ENCODE assay signal across 11 mouse cellular contexts in the genomic region with DNA sequence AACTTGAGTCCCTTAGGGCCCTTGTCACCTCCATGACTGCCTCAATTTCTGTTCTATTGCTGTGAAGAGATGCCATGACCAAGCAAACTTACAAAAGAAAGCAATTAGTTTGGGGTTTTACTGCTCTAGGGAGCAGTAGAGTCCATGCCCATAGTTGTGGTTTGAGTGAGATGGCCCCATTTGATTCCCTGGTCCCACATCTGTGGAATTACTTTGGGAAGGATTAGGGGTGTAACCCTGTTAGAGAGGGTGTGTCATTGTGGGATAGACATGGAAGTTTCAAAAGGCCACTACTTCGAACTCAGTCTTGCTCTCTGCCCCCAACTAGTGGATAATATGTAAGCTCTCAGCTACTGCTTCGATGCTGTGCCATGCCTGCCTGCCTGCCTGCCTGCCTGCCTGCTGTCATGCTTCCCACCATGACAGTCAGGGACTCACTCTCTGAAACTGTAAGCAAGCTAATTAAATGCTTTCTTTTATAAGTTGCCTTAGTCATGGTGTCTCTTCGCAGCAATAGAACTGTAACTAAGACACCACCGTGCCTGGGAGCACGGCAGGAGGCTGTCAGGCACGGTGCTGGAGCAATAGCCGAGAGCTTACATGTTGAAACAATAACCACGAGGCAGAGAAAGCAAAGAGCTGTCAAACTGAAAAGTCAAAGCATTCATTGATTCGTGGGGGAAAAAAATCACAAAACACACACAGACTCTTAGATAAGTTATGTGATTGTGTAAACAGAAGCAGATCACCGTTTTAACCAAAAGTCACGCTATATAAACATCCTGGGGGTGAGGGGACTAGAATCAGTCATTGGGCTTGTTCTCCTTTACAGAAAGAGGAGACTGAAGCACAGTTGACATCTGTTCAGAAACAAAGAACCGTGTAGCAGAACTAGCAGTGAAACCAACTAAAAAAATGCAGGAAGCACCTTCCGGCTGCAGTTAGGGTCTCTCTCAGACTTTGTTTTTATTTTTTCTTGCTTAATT. TPM values are rescaled to one million over a fixed set of nuclear protein-coding genes. Genes with fewer than 3 reads are reported as not detected.
DNase-seq lines count a peak whose midpoint lies in the region; ATAC-seq and TF ChIP-seq lines count a peak whose summit lies in the region.
"Had no signal": no experiment of that assay in that cellular context is flagged by ENCODE, and none has a peak within 500 bp of the region (broad histone marks: within the 10 kb centered on the region; RNA-seq: fewer than 3 reads in every experiment).

No protein-coding gene starts in this region.

- ATAC-seq in embryonic facial prominence, embryonic 12.5 days (ENCODE audit: insufficient number of reproducible peaks, insufficient read depth, low FRiP score, low TSS enrichment): no peak
- peak; percentile 54; the same call in 1 of the 2 replicates for ATAC-seq in liver, postnatal 0 days

- 0 out of 2 replicates have a peak, but pooled peaks cover 3% of the 10 kb centered on the region for H3K4me1 ChIP-seq in embryonic facial prominence, embryonic 12.5 days
- no peaks in the 10 kb centered on the region for H3K4me1 ChIP-seq in liver, postnatal 0 days (ENCODE audit: insufficient read depth)
- H3K4me1 ChIP-seq: kidney, embryonic 15.5 days had no signal

- H3K27ac ChIP-seq in gastrocnemius, adult 2 months: peak overlapping the region; percentile 82
- no peak overlapping the region for H3K27ac ChIP-seq in embryonic facial prominence, embryonic 12.5 days
- no peak overlapping the region for H3K27ac ChIP-seq in liver, postnatal 0 days (ENCODE audit: low read depth)
- H3K27ac ChIP-seq: kidney, embryonic 15.5 days had no signal

- H3K36me3 ChIP-seq in embryonic facial prominence, embryonic 12.5 days: no peaks in the 10 kb centered on the region
- H3K36me3 ChIP-seq in liver, postnatal 0 days (replicated peaks; ENCODE audit: insufficient read depth, low read length): no peaks in the 10 kb centered on the region
- H3K36me3 ChIP-seq: kidney, embryonic 15.5 days had no signal

- H3K9me3 ChIP-seq in embryonic facial prominence, embryonic 12.5 days: no peaks in the 10 kb centered on the region
- H3K9me3 ChIP-seq in liver, postnatal 0 days (ENCODE audit: low read length): 0 out of 2 replicates have a peak, but pooled peaks cover 2% of the 10 kb centered on the region
- H3K9me3 ChIP-seq: kidney, embryonic 15.5 days had no signal

- TF ChIP-seq CTCF in gastrocnemius, adult 2 months (IDR thresholded peaks at IDR 0.05): peak; percentile 65
- TF ChIP-seq CTCF in liver, postnatal 0 days (IDR thresholded peaks at IDR 0.05; ENCODE audit: low read depth): 0 out of 2 replicates have a peak, but pooled peaks have one; percentile 15

- WGBS in embryonic facial prominence, embryonic 12.5 days: 18% methylated on average over 13 of the region's 13 CpGs
- WGBS in liver, postnatal 0 days (ENCODE audit: insufficient replicate concordance): 40% methylated on average over 13 of the region's 13 CpGs

- intact Hi-C loops in gastrocnemius, adult 2 months (cut with DNase I): no loop called here

- no peak for TF ChIP-seq EP300 in liver, postnatal 0 days (IDR thresholded peaks at IDR 0.05; ENCODE audit: low read depth)

- DNase-seq in gastrocnemius, adult 2 months: no peak
- DNase-seq in gastrocnemius, postnatal 25 days: no peak
- DNase-seq in 3T3-L1 (ENCODE audit: low read depth, low spot score): peak; percentile 9
- no peak for DNase-seq in liver, postnatal 0 days
- no peak for DNase-seq in urinary bladder, postnatal 36 days (ENCODE audit: low spot score in 2 of 2)
- DNase-seq in cerebellum, adult 18-20 months: no peak
- no peak for DNase-seq in cerebellum, postnatal 36 days

- H3K9ac ChIP-seq in embryonic facial prominence, embryonic 12.5 days: no peak overlapping the region
- no peak overlapping the region for H3K9ac ChIP-seq in liver, postnatal 0 days (replicated peaks)
- H3K9ac ChIP-seq: kidney, embryonic 15.5 days had no signal

- H3K27me3 ChIP-seq in embryonic facial prominence, embryonic 12.5 days: 0 out of 2 replicates have a peak, but pooled peaks cover 2% of the 10 kb centered on the region
- no peaks in the 10 kb centered on the region for H3K27me3 ChIP-seq in liver, postnatal 0 days (ENCODE audit: insufficient read depth, low read length)

- peak overlapping the region; percentile 8 for H3K4me3 ChIP-seq in gastrocnemius, adult 2 months
- H3K4me3 ChIP-seq in embryonic facial prominence, embryonic 12.5 days: no peak overlapping the region
- no peak overlapping the region for H3K4me3 ChIP-seq in liver, postnatal 0 days (ENCODE audit: low read depth, low read length)
- H3K4me3 ChIP-seq: kidney, embryonic 15.5 days had no signal

- H3K4me2 ChIP-seq in embryonic facial prominence, embryonic 12.5 days (replicated peaks): peak overlapping the region; percentile 14
- peak overlapping the region; percentile 23; the same call in 1 of the 2 replicates for H3K4me2 ChIP-seq in liver, postnatal 0 days (ENCODE audit: low read depth, low read length)
- H3K4me2 ChIP-seq: heart, embryonic 11.5 days; kidney, embryonic 15.5 days had no signal

RNA-seq across cellular contexts. Expression of gene Ncf4, which starts 13.0 kb away (rescaled TPM):
- 1 to 10 TPM in 1 of 2 experiments, not detected in 1; 1.2 TPM for total RNA-seq in gastrocnemius, adult 2 months (2021)
- 1 to 10 TPM; 1.2 to 1.4 TPM for total RNA-seq in gastrocnemius, postnatal 25 days (2021)
- polyA plus RNA-seq in embryonic facial prominence, embryonic 12.5 days (2016; fragmentation: Nextera tagmentation; extraction: Ambion mirVana): 5.1 and 5.8 TPM in 2 replicates
- polyA plus RNA-seq in liver, postnatal 0 days (2015; fragmentation: Nextera tagmentation; extraction: Ambion mirVana): 55.5 and 56.7 TPM in 2 replicates

RNA-seq across cellular contexts. Expression of gene Pvalb, which starts 25.4 kb away (rescaled TPM):
- over 10,000 TPM in 1 of 2 experiments, 1,000 to 10,000 TPM in 1; 9,151 to 16,547 TPM for total RNA-seq in gastrocnemius, adult 2 months (2021)
- total RNA-seq in gastrocnemius, postnatal 25 days (2021): over 10,000 TPM; 18,412 to 20,409 TPM
- polyA plus RNA-seq in embryonic facial prominence, embryonic 12.5 days (2016; fragmentation: Nextera tagmentation; extraction: Ambion mirVana): 0.46 and 0.48 TPM in 2 replicates
- 2.4 TPM in 1 of 2 replicates, not detected in the other for polyA plus RNA-seq in liver, postnatal 0 days (2015; fragmentation: Nextera tagmentation; extraction: Ambion mirVana)
- total RNA-seq: megakaryocyte-erythroid progenitor cell, adult 5-6 weeks had no signal
- polyA plus RNA-seq: kidney, embryonic 15.5 days had no signal

RNA-seq across cellular contexts. Expression of gene Ift27, which starts 57.7 kb away (rescaled TPM):
- 10 to 100 TPM; 11.7 to 16.0 TPM for total RNA-seq in gastrocnemius, adult 2 months (2021)
- total RNA-seq in gastrocnemius, postnatal 25 days (2021): 10 to 100 TPM; 20.2 to 22.5 TPM
- polyA plus RNA-seq in embryonic facial prominence, embryonic 12.5 days (2016; fragmentation: Nextera tagmentation; extraction: Ambion mirVana): 90.0 and 90.5 TPM in 2 replicates
- polyA plus RNA-seq in liver, postnatal 0 days (2015; fragmentation: Nextera tagmentation; extraction: Ambion mirVana): 24.4 and 25.3 TPM in 2 replicates
